Mouse (Mus musculus) MEL (cell line): ENCODE results near the gene Rpl41.

Experiments
- CTCF ChIP-seq, 3 experiments: IDR thresholded peaks in 2 of 3; conservative IDR thresholded peaks in 1 of 3; 2 replicates each; pipeline ENCODE4 v1.5.1; 2011 to 2012; ENCODE audit warnings: low read length in 3 of 3, low read depth in 2 of 3, mild to moderate bottlenecking in 2 of 3, improper control_type of control experiment in 1 of 3, inconsistent platforms in 1 of 3, mixed read lengths in 1 of 3, moderate library complexity in 1 of 3; ENCODE audit not compliant: control insufficient read depth in 1 of 3, insufficient read depth in 1 of 3, poor library complexity in 1 of 3, severe bottlenecking in 1 of 3
- MAFK ChIP-seq: IDR thresholded peaks from 2 replicates; pipeline ENCODE4 v1.6.1; 2011; ENCODE audit warnings: low read depth, mild to moderate bottlenecking, low read length, improper control_type of control experiment, borderline replicate concordance
- MYC ChIP-seq: IDR thresholded peaks from 2 replicates; pipeline ENCODE4 v1.6.1; 2011; ENCODE audit warnings: low read depth, mild to moderate bottlenecking, low read length, improper control_type of control experiment, moderate library complexity
- POLR2A ChIP-seq, 2 experiments: IDR thresholded peaks; 2 replicates each; pipeline ENCODE4 v1.6.1; 2011 to 2012; ENCODE audit warnings: low read length in 2 of 2, mild to moderate bottlenecking in 2 of 2, control low read depth in 1 of 2, improper control_type of control experiment in 1 of 2, low read depth in 1 of 2, moderate library complexity in 1 of 2; ENCODE audit not compliant: control insufficient read depth in 1 of 2, insufficient read depth in 1 of 2, poor library complexity in 1 of 2
- TAL1 ChIP-seq: IDR thresholded peaks from 2 replicates; pipeline ENCODE4 v1.6.1; 2012; ENCODE audit warnings: mild to moderate bottlenecking, inconsistent platforms, low read length, moderate library complexity, mixed read lengths

GRCm38 (mm10) chr10:128590193-128590690 lies 41.1 kb upstream of the Rpl41 start:
- peak; percentile 75 to 86 (median 76) for TF ChIP-seq CTCF (IDR thresholded peaks at IDR 0.05 in 2 of 3, conservative IDR thresholded peaks at IDR 0.05 in 1 of 3; ENCODE audit: control insufficient read depth in 1 of 3, insufficient read depth in 1 of 3, low read depth in 2 of 3, low read length in 3 of 3, poor library complexity in 1 of 3, severe bottlenecking in 1 of 3)
- no peak for TF ChIP-seq POLR2A (IDR thresholded peaks at IDR 0.05; ENCODE audit: control insufficient read depth in 1 of 2, insufficient read depth in 1 of 2, low read depth in 1 of 2, low read length in 2 of 2, poor library complexity in 1 of 2)
- TF ChIP-seq MAFK = no peak
- no peak for TF ChIP-seq MYC
- TF ChIP-seq TAL1 = no peak
